Mouse (Mus musculus): Measurements from ENCODE around the gene Rel. TPM values are rescaled to one million over a fixed set of nuclear protein-coding genes. Genes with fewer than 3 reads are reported as not detected.
A peak's percentile ranks its signal among the peaks of the same experiment; 100 is the strongest.
"Not testable (repeated sequence)": the region's sequence is repeated elsewhere in the genome, so short reads cannot be mapped to it uniquely, and the experiment has no call there.

The Rel gene
- 0.68 and 0.96 TPM in 2 replicates for polyA plus RNA-seq (2015; fragmentation: Nextera tagmentation; extraction: Ambion mirVana)

GRCm38 (mm10) chr11:23770760-23771506 is at the start of gene Rel:
Rel (minus strand) TSS chr11:23770970.
- H3K27me3 ChIP-seq = no peaks in the 10 kb centered on the region
- under 1% methylated on average over 76 of the region's 88 CpGs for WGBS
- ATAC-seq (ENCODE audit: borderline replicate concordance, extremely low read depth, low FRiP score, low TSS enrichment) = peak; percentile 94
- peaks cover 7% of the 10 kb centered on the region for H3K4me1 ChIP-seq
- no peaks in the 10 kb centered on the region for H3K9me3 ChIP-seq
- peak within 1 kb of the TSS; percentile 73 for H3K9ac ChIP-seq
- H3K4me3 ChIP-seq = peak within 1 kb of the TSS; percentile 87
- H3K36me3 ChIP-seq = no peaks in the 10 kb centered on the region
- H3K27ac ChIP-seq = peak within 1 kb of the TSS; percentile 97
- H3K4me2 ChIP-seq = peak within 1 kb of the TSS; percentile 86

- Histone ChIP-seq H3K9ac (no peak overlapping the region), H3K27ac (no peak overlapping the region), H3K27me3 (no peaks in the 10 kb centered on the region), H3K9me3 (no peaks in the 10 kb centered on the region), H3K4me3 (no peak overlapping the region), H3K4me2 (no peak overlapping the region), H3K4me1 (no peaks in the 10 kb centered on the region), H3K36me3 (no peaks in the 10 kb centered on the region)
- 69% methylated on average over 1 of the region's 1 CpGs for WGBS
- ATAC-seq (ENCODE audit: borderline replicate concordance, extremely low read depth, low FRiP score, low TSS enrichment) = no peak
Measured at GRCm38 (mm10) chr11:23818745-23819144, 48.0 kb upstream of the Rel start.

- H3K36me3 ChIP-seq = no peaks in the 10 kb centered on the region
- WGBS = 42% methylated on average over 2 of the region's 2 CpGs
- no peak for ATAC-seq (ENCODE audit: borderline replicate concordance, extremely low read depth, low FRiP score, low TSS enrichment)
- no peak overlapping the region for H3K4me3 ChIP-seq
- H3K27me3 ChIP-seq = no peaks in the 10 kb centered on the region
- H3K4me2 ChIP-seq = no peak overlapping the region
- H3K9ac ChIP-seq = no peak overlapping the region
- H3K9me3 ChIP-seq = no peaks in the 10 kb centered on the region
- H3K27ac ChIP-seq = no peak overlapping the region
- H3K4me1 ChIP-seq = no peaks in the 10 kb centered on the region
Measured at GRCm38 (mm10) chr11:23810741-23811140, 40.0 kb upstream of the Rel start.

DNA sequence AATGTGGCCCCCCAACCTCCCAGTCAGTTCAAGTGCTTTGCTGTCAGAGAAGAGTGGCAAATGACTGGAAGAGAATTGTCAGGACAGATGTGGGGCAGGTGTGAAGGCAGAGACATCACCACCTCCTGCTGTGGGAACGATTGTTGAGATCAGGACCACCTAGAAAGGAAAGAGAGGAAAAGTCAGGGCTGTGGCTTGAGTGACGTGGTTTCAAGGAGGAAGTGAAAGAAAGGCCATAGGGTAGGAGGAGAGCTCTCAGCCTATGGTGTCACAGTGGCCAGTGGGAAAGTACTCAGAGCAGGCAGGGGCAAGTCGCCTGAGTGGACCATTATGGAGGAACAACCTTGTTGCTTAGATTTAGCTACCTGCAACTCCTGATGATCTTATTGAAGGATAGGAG is 34.9 kb upstream of the Rel start:
- H3K27ac ChIP-seq = no peak overlapping the region
- ATAC-seq (ENCODE audit: borderline replicate concordance, extremely low read depth, low FRiP score, low TSS enrichment) = no peak; the same call in 1 of the 2 replicates
- H3K9ac ChIP-seq = no peak overlapping the region
- no peaks in the 10 kb centered on the region for H3K4me1 ChIP-seq
- H3K36me3 ChIP-seq = no peaks in the 10 kb centered on the region
- H3K4me2 ChIP-seq = no peak overlapping the region
- no peak overlapping the region for H3K4me3 ChIP-seq
- no peaks in the 10 kb centered on the region for H3K9me3 ChIP-seq
- WGBS = 64% methylated on average over 3 of the region's 3 CpGs
- H3K27me3 ChIP-seq = no peaks in the 10 kb centered on the region

DNA sequence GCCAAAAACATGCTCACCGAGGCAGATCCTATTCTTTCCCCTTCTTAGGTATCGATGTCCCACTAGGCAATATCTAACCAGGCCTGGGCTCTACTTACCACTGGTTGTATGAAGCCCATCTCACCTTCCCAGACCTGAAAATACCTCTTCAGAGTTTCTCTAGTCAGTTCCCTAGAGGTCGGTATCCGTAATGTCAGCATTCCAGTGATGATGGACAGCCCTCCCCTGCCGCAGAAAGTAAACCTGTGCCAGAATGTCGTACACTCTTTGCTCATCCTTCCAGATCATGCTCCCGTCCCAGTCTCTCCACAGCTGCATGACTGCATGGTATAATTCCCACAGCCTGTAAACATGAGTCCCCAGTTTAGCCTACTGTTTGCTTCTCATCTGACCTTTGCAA is 32.4 kb upstream of the Rel start:
- no peaks in the 10 kb centered on the region for H3K9me3 ChIP-seq
- no peak for ATAC-seq (ENCODE audit: borderline replicate concordance, extremely low read depth, low FRiP score, low TSS enrichment)
- no peaks in the 10 kb centered on the region for H3K36me3 ChIP-seq
- H3K9ac ChIP-seq = no peak overlapping the region
- H3K4me2 ChIP-seq = no peak overlapping the region
- no peaks in the 10 kb centered on the region for H3K27me3 ChIP-seq
- 66% methylated on average over 7 of the region's 7 CpGs for WGBS
- H3K4me3 ChIP-seq = no peak overlapping the region
- H3K4me1 ChIP-seq = no peaks in the 10 kb centered on the region
- H3K27ac ChIP-seq = no peak overlapping the region

DNA sequence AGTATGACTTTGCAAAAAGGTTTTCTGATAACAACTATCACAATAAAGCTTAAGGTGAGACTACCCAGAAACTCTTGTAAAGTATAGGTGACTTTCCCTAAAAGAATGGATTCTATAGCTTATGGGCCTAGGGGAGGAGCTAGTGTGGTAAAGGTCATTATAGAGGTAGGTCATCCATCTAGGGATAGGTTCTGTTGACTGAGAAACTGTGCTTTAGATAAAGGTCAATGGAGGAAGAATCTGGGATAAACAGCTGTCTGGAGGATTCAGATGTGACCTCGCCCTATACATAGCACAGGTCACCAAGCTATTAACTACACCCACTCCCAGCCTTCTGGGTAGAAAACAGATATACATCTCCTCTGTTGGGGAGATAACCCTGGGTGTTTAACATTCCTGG is 31.5 kb upstream of the Rel start:
- Histone ChIP-seq H3K9me3 (no peaks in the 10 kb centered on the region), H3K4me2 (no peak overlapping the region), H3K36me3 (no peaks in the 10 kb centered on the region), H3K4me1 (no peaks in the 10 kb centered on the region), H3K4me3 (no peak overlapping the region), H3K27me3 (no peaks in the 10 kb centered on the region), H3K27ac (no peak overlapping the region), H3K9ac (no peak overlapping the region)
- no peak for ATAC-seq (ENCODE audit: borderline replicate concordance, extremely low read depth, low FRiP score, low TSS enrichment)
- 81% methylated on average over 1 of the region's 1 CpGs for WGBS

- no peak overlapping the region for H3K4me2 ChIP-seq
- H3K4me1 ChIP-seq = no peaks in the 10 kb centered on the region
- WGBS = 45% methylated on average over 7 of the region's 7 CpGs
- H3K9me3 ChIP-seq = no peaks in the 10 kb centered on the region
- H3K36me3 ChIP-seq = no peaks in the 10 kb centered on the region
- H3K9ac ChIP-seq = no peak overlapping the region
- H3K4me3 ChIP-seq = no peak overlapping the region
- H3K27me3 ChIP-seq = no peaks in the 10 kb centered on the region
- ATAC-seq (ENCODE audit: borderline replicate concordance, extremely low read depth, low FRiP score, low TSS enrichment) = no peak
- H3K27ac ChIP-seq = no peak overlapping the region
Measured at GRCm38 (mm10) chr11:23801851-23802250, 31.1 kb upstream of the Rel start.

- not testable (repeated sequence) for H3K36me3 ChIP-seq; ATAC-seq (ENCODE audit: borderline replicate concordance, extremely low read depth, low FRiP score, low TSS enrichment); H3K4me2 ChIP-seq; H3K27me3 ChIP-seq; H3K4me1 ChIP-seq; H3K27ac ChIP-seq; H3K9me3 ChIP-seq; H3K9ac ChIP-seq; H3K4me3 ChIP-seq
- WGBS = 88% methylated on average over 5 of the region's 5 CpGs
Measured at GRCm38 (mm10) chr11:23783677-23784076, 12.9 kb upstream of the Rel start.

DNA sequence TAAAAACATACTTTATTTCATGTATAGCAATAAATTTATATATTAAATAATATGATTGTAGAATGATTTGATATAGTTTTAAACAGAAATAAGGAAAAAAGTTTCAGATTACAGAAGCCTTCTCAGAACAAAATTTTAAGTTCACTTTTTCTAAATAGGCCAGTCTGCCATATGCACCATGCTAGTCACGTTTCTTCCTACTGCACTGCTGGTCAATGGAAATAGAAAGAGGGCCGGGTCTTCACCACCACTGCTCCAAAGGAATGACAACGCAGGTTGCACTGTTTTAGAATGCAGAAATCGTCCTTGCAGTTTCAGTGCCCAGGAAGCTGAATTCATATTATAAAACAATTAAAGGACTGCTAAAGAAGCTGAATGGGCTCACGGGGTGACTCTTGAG is 12.3 kb upstream of the Rel start:
- Histone ChIP-seq H3K9ac (no peak overlapping the region), H3K9me3 (no peaks in the 10 kb centered on the region), H3K36me3 (no peaks in the 10 kb centered on the region), H3K27ac (no peak overlapping the region), H3K4me2 (no peak overlapping the region), H3K4me3 (no peak overlapping the region), H3K4me1 (no peaks in the 10 kb centered on the region), H3K27me3 (no peaks in the 10 kb centered on the region)
- whole genome bisulfite sequencing = 85% methylated on average over 5 of the region's 5 CpGs
- ATAC-seq (ENCODE audit: borderline replicate concordance, extremely low read depth, low FRiP score, low TSS enrichment) = no peak

DNA sequence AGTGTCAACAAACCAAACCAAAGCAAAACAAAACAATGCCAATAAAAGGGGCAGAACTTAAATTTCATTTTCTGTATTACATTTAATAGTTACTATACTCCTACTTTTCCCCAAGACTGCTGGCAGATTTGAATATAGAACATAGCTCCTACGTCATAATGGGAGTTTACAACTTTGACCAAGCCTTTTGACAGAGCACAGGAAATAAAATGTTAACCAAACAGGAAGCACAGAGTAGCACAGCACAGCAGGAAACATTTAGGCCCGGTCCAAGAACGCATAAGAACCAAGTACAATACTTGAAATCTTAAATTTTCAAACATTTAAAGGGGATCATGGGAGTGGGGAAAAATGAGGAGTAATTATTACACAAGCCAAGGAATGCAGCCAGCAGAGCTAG is 11.3 kb upstream of the Rel start:
- Histone ChIP-seq H3K36me3 (no peaks in the 10 kb centered on the region), H3K27me3 (no peaks in the 10 kb centered on the region), H3K4me2 (no peak overlapping the region), H3K4me3 (no peak overlapping the region), H3K9ac (no peak overlapping the region), H3K9me3 (no peaks in the 10 kb centered on the region), H3K4me1 (no peaks in the 10 kb centered on the region), H3K27ac (no peak overlapping the region)
- WGBS = 56% methylated on average over 3 of the region's 3 CpGs
- no peak for ATAC-seq (ENCODE audit: borderline replicate concordance, extremely low read depth, low FRiP score, low TSS enrichment)

DNA sequence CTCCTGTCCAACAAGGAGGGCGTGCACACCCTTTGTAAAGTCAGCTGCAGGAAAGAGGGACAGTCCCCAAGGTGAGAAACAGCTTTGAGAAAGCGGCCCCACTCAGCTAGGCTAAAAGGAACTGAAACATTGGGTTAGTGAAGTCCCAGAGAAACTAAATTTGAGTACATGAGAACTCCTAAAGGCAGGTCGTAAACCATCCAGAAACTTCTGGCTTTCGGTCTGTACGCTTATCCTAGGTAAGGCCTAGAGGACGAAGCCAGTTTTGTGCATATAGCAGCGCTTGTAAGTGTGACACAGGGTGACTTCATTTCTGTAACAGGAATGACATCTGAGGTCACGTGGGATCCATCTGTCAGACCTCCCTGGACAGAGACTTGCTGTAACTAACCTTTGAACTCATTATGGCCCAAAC is 8.0 kb upstream of the Rel start:
- no peak overlapping the region for H3K4me3 ChIP-seq
- H3K4me2 ChIP-seq = no peak overlapping the region
- no peaks in the 10 kb centered on the region for H3K27me3 ChIP-seq
- no peak overlapping the region for H3K27ac ChIP-seq
- 85% methylated on average over 8 of the region's 8 CpGs for WGBS
- H3K36me3 ChIP-seq = no peaks in the 10 kb centered on the region
- H3K4me1 ChIP-seq = no peaks in the 10 kb centered on the region
- ATAC-seq (ENCODE audit: borderline replicate concordance, extremely low read depth, low FRiP score, low TSS enrichment) = no peak
- no peak overlapping the region for H3K9ac ChIP-seq
- no peaks in the 10 kb centered on the region for H3K9me3 ChIP-seq

DNA sequence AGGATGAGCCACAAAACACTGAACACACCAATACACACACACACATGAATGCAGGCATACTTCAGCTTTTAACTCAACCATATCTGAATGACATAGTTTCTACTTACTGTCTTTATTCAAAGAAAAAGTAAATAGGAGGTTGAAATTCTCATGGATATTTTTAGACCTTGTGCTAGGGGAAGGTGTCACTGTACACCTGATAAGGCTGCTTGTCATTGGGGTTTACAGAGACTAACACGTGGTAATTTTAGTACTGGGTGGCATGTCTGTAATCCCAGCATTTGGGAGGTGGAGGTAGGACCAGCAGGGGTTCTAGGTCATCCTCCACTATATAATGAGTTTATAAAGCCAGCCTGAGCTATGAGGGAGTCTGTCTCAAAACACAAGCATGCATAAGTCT is 1.7 kb upstream of the Rel start:
- ATAC-seq (ENCODE audit: borderline replicate concordance, extremely low read depth, low FRiP score, low TSS enrichment) = no peak

More for the DNA sequence above, 1.7 kb upstream of the Rel start:
- no peaks in the 10 kb centered on the region for H3K36me3 ChIP-seq
- no peak overlapping the region for H3K4me3 ChIP-seq
- no peak overlapping the region for H3K4me2 ChIP-seq
- peaks cover 7% of the 10 kb centered on the region for H3K4me1 ChIP-seq
- no peaks in the 10 kb centered on the region for H3K27me3 ChIP-seq
- WGBS = 17% methylated on average over 1 of the region's 1 CpGs
- H3K27ac ChIP-seq = no peak overlapping the region
- H3K9ac ChIP-seq = no peak overlapping the region
- no peaks in the 10 kb centered on the region for H3K9me3 ChIP-seq
